Mouse (Mus musculus) small intestine, adult 10 weeks (tissue): ENCODE measurements around the gene Gm21905. TPM values are rescaled to one million over a fixed set of nuclear protein-coding genes. Genes with fewer than 3 reads are reported as not detected.

ENCODE experiments used
- polyA plus RNA-seq: library from polyadenylated mRNA; stranded (reverse); fragments of 350-450 nt; fragmentation: Illumina TruSeq; extraction: RNeasy Lipid Tissue Mini Kit (QIAGEN cat#74804); gene quantifications from one replicate; pipeline ENCODE4 v1.2.3, GENCODE M21; 2014; ENCODE audit warnings: low replicate concordance

Gm21905 gene
- polyA plus RNA-seq = not detected

GRCm38 (mm10) chr5:67946321-67946720 is at the start of gene Gm21905:
Gene Gm21905, minus strand, starts transcription at chr5:67946421.

GRCm38 (mm10) chr5:67941369-67941768 is 4.9 kb downstream of the Gm21905 start, which contains the start of gene Gm5108:
Gene Gm5108, plus strand, starts transcription at chr5:67941669.

Other genes starting within 250 kb of the Gm21905 start
- 41.4 TPM for gene Atp8a1, start 99.0 kb downstream of the Gm21905 start, polyA plus RNA-seq
- gene Gm5108, start 4.8 kb downstream of the Gm21905 start, polyA plus RNA-seq = not detected
- not detected for gene Grxcr1, start 85.4 kb upstream of the Gm21905 start, polyA plus RNA-seq